Mouse (Mus musculus): ENCODE measurements at regions not wholly inside any gene's neighbourhood (a gene's known extent, or its start where the extent isn't known, plus 50 kb on each side); places are given as distances from the start of the nearest gene placed in this dataset.

DNA sequence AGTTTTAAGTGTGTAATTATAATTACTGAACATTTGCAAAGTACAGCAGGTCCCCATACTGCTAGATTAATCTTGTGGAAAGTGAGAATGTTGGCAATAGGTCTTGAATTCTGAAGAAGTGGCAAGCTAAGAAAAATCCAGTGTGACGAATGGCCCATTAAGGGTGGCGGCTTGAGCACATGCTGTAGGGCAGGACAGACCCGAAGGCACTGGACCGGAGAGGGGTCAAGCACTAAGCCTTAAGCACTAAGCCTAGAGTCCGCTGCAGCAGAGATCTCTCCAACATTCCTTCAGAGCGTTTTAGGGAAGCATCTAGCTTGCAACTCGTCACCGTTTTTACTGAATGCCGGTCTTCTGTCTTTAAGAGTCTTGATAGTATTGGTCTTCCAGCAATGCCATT lies 105.6 kb downstream of the Aldh8a1 start:
- DNase-seq (ENCODE audit: low read depth, low spot score): no peak

DNA sequence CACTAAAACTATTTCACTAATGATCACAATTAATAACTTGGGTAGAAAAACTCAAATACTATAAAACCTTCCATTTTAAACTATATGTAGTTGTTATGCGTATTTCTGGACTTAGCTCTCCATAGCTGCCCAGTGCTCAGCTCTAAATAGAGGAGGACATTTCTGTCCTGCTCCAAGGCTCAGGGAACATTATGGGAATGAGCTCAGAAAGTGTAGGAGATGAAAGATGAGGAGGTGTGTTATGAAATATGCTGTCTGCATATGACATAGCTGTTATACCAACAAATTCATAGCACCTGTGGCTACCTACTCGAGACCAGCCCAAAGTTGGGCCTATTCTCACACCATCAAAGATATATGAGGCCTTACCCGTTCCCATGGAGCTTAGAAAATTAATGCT lies 106.3 kb downstream of the Aldh8a1 start:
- DNase-seq (ENCODE audit: low read depth, low spot score): no peak

DNA sequence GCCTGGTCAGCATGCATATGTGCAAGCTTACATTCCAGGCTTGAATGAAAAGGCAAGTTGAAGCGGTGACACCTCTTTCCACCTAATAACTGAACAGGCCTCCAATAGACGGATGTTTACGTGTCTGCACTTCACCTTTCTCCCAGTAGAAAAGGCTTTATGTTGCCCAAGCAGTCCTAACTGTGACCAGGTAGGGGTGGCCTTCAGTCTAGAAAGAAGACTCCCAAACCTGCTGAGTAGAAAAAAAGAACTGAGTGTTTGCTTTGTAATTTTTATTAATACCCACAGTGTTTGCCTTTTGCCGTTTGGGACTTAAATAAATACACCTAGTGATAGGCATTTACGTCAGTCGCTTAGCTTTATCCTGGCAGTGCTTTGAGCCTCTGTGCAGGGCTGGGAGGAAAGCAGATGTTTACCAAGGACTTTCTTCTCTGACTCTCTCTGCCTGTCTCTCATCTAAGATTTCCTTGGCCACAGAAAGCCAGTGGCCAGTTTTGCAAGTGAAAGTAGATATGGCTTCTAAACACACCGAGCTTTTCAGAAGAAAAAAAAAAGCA lies 104.5 kb upstream of the 1700020N01Rik start:
- no peak for DNase-seq (ENCODE audit: low read depth, low spot score)

DNA sequence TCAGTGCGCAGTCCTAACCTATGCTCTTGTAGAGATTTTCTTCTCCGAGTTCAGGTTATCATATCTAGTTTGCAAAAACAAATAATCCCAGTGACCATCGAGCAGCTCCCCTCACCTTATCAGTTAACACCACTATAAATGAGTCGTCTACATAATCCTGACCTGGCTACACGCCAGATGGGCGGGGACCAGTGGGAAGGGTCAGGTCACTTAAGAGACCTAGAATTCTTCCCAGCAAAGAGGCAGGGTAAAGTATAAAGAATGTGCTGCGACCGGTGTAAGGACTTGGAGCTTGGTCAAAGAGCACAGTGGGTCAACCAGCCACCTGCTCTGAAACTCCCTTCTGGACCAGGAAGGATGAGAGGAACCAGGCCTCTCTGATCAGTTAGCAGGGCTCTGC lies 102.0 kb upstream of the 1700020N01Rik start:
- no peak for DNase-seq (ENCODE audit: low read depth, low spot score)

DNA sequence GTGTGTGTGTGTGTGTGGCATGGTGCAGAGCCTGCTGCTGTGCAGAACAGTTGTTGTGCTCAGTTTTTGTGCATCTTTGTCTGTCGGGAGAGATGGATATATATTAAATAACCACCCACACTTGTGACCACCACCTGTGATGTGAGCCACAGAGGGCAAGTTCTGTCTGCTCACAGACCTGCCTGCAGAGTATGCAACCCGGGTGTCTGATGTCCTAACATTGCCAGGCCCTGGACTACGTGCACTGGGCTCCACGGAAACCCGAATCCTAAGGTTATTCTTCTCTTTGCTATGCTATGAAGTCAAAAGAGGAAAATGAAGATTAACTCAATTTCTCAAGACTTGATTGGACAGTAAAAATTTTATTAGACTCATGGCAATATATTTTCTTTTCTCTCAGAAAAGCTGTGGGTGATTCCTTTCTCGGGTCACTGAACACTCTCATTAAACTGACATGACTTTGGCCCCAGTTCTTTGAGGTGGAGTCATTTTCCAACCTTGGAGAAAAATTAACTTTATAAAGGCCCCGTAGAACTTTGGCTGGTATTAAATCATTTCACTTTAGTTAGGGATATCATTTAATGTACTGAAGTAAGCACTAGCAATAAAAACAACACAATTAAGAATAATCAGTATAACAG lies 100.6 kb upstream of the 1700020N01Rik start:
- DNase-seq (ENCODE audit: low read depth, low spot score): no peak

DNA sequence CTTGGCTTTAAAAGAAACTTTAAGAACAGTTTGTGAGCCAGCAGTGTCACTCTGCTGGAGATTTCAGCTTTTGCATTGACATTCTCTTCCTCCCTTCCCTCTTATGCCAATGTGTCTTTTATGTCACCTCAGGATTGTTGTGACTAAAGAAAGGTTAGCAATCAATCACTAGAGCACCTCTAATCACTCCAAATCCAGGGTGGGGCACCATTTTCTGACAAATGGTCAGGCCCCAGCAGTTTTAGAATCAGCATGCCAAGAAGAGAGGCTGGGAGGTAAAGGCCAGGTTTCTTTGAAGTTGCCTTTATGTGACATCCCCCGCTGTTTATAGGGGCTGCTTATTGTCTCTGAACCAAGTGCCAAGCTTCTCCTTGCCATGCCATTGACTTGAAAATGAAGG lies 98.4 kb upstream of the 1700020N01Rik start:
- DNase-seq (ENCODE audit: low read depth, low spot score): no peak

DNA sequence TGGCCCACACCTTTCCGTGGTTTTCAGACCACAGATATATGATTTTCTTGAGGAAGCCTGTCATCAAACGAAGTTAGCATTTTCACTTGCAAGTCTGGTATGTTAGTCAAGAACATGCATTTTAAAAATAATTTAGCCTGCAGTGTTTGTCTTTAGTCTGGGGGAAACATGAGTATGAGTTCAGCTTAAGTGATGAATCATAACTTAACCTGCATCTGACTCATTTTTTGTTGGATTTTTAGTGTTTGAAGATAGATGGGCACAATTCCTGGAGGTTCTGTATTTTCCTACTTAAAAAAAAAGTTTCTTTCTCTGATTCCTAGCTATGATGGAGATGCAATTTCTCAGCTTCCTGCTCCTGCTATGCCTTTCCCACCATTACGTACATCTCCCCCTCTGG lies 95.8 kb upstream of the 1700020N01Rik start:
- no peak for DNase-seq (ENCODE audit: low read depth, low spot score)

DNA sequence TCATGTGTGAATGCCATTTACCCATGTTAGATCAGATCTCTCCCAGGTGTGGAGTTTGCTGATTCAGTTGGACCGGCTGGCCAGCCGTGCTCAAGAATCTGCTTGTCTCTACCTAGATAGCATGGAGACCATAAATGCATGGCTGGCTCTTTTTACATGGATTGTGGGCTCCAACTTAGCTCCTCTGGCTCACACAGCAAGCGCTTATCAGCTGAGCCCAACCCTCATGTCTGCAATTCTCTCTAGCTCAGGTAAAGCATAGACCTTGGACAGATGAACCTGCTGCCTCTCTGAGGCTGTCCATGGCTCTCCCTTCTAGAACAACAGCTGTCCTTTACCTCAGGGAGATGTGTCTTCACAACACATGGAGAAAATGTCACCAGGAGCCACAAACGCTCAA lies 94.8 kb upstream of the 1700020N01Rik start:
- DNase-seq (ENCODE audit: low read depth, low spot score): no peak

DNA sequence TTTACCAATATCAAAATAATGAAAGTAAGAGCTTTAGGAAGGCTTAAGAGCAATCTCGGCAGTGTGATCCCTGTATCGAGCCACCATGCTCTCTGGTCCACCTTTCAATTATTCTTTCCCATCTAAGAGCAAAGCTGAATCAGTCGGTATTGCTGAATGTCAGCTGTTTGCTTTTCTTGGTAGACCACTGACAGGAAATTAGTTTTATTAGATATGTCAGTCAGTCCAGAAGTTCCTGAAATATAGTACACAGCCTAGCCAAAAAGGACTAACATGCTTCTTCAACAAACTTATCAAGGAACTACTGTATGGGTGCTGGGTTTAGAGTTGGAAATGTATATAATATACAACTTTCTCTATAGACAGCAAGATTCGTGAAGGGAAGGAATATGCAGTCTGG lies 91.3 kb upstream of the 1700020N01Rik start:
- DNase-seq (ENCODE audit: low read depth, low spot score): no peak

DNA sequence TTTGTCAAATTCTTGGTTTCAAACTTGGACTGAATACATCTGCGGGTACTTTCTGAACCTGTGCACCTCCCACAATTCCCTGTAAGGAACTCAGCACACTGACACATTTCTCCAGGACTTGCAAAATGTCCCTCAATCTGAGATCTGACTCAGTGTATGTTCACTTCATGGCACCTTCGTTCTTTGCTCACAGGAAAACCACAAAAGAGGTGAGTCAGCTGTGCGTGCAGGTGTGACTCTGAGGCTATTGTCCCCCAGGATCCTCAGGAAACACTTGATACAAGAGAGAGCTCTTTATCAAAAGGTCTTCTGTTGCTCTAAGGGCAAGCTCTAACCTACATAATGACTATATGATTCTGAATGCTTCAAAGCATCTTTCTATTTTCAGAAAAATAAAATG lies 88.5 kb upstream of the 1700020N01Rik start:
- DNase-seq (ENCODE audit: low read depth, low spot score): no peak

DNA sequence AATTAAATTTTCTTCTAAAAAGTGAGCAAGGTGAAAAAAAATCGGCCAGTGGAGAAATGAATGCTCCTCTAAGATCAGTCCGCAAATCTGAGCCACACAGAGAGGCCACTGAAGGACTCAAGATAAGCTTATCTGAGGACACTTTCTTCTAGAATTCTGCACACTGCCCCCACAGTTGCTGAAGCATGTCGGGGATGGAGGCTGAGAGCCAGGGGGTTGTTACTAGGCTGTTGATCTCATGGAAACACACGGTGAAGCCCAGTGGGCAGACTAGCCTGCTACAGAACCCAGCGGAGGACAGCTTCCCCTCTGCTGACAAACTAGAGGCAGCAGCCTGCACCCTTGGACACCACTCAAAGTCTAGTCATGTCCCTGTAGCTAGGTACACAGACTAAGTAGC lies 81.6 kb upstream of the 1700020N01Rik start:
- DNase-seq (ENCODE audit: low read depth, low spot score): no peak

DNA sequence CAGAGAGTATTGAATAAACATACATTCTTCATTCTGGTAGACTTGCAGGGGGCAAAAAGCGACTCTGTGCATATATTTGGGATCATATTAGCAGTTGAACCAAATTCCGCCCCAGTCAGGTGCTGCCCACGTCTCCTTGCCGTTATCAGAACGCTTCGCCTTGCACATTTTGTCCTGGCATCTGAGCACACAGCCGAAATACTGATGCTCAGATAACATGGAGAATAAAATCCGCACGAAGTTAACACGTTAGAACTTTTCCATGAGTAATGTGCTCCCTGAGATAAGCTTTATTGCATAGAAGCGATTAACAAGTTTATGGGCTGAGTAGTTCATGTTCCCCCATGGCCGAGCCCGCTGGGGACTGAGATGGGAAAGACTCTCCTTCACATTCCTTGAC lies 80.5 kb upstream of the 1700020N01Rik start:
- no peak for DNase-seq (ENCODE audit: low read depth, low spot score)

DNA sequence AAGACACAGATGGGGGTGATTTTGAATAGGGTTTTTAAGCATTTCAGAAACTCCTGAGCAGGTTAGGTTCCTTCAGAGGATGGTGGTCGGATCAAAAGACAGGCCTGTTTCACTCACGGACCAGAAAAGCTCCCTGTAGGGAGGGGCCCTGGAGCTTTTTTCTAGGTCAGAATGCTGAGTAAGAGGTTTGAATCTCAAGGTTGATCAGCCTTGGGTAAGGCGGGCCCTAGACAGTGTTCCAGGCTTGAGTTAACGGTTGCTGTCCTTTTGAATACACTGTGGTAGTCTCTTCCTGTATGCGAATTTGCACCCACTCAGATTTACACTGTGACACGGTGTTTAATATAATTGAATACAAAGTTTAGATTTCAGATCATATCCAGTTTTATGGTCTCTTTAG lies 75.2 kb upstream of the 1700020N01Rik start:
- no peak for DNase-seq (ENCODE audit: low read depth, low spot score)

DNA sequence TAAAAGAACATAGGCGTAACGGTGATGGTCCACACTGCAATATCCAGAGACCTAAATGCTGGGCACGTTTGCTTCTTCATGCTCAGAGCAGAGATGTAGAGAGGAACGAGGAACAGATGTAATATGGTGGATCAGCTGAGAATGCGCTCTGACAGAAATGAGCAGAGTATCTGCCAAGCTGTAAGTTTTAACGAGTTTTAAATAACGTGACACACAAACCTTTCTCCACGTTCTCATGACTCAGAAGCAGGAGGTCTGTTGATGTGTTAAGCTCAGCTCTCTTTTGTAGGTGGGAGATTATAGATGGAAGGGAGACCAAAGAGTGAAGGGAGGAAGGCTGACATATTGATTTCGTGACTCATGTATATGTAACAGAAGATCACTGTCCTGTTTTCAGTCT lies 72.1 kb upstream of the 1700020N01Rik start:
- no peak for DNase-seq (ENCODE audit: low read depth, low spot score)

DNA sequence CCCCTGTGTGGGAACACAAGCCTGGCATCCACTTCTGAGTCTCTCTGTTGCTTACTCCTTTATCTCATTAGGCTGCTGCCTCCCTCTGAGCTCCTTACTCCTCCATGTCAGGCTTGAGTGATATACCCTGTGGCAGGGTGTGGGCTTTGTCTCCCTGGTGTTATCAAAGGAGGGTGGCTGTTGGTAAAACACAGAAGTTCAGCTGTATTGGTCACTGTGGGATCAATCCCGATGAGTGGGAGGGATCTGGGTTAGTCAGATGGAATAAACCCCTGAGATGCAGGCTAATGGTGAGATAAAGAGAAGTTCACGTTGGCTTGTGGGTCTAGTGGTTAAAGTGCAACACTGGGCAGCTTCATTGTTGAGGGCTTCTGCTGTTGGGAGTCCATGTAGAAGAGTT lies 67.4 kb upstream of the 1700020N01Rik start:
- DNase-seq (ENCODE audit: low read depth, low spot score): no peak

DNA sequence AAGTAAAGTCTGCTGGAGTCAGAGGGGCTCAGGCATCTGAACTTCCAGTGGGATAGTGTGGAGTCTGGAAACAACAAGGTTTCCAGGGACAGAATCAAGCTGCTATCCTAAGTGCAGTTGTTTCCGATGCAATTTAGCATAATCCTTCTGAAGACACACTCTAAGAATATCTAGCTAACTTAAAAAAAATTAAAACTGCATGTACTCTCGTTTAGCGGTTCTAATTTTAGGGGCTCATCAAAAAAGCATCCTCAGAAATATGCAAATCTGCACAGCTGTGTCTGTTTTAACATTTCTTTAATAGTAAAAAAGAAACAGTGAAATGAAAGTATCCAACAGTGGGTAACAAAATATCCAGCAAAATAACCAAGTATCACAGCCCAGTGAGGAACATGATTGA lies 64.5 kb upstream of the 1700020N01Rik start:
- DNase-seq (ENCODE audit: low read depth, low spot score): no peak

DNA sequence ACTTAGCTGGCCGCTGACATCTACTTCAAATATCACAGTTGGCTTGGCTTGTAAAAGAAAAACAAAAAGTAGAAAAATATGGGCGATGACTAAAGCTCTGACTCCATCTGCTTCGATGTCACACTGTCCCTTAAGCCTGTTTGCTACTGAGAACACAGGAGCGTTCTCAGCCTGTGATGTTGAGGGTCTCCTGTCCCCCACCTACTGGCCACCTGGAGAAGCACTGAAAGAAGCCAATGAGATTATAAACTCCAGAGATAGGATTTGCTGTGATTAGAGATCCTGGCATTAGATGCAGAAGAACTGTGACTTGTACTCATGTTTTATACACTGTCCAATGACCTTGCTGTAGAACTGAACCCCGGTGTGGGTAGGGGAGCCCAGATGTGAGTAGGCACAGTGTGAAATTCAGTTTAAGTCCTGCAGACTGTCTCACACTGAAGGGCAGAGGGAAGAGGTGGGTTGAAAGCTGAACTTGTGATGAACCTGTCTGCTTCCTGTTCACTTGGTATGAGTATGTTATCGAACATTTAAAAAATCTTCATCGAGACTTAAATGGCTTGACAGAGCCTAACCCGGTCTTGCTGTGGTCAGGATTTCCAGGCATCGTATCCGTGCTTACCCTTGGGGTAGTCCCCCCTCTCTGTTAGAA lies 63.7 kb upstream of the 1700020N01Rik start:
- no peak for DNase-seq (ENCODE audit: low read depth, low spot score)

DNA sequence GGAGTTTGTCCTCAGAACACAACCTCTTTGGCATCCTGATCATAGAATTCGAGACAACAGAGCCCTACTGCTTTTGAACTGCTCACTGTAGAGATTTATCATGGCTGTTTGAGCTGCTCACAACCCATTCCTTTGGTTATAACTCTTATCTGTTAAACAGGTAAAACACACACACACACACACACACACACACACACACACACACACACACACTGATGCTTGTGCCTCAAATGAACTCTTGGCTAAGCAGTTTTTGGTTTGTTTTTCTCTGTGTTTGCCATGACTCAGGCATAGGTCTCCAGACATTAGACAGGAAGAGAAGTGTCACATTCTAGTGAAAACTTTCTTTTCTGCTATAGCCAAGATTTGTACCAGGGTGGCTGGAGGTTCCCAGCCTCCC lies 60.8 kb upstream of the 1700020N01Rik start:
- no peak for DNase-seq (ENCODE audit: low read depth, low spot score)

DNA sequence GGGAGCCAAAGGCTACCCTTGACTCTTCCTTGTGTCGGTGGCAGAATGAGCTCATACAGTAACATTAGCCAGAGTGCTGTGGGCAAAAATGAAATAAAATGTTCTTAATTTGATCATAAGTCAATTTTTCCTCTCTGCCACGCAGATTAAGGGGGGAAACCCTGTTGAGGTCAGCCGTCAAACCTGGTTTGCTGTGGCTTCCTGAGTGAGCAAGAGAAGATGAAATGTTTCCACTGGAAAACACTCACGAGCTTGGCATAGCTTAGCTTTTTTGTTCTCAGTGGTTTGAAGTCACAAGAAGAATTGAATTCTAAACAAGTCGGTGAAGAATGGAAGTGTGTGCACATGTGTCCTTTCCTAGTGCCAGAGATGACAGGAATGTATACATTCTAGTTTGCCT lies 57.3 kb upstream of the 1700020N01Rik start:
- DNase-seq (ENCODE audit: low read depth, low spot score): no peak

DNA sequence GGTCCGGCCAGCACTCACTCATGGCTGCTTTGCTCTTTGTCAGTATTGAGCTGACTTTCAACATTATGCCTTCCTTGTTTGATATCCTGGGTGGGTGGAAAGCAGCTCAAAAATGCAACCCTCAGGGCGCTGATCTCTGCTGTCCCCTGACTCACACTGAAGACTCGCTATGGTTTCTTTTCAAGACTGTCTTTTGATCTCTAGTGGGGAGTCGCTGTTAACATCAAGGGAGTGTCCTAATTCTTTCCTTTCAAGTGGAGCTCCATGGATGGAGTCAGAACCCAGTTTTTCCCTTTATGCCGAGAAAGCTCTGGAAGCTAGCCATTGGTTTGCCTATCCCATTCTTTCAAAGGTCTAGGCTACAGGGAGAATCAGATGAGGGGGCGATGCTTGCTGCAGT lies 54.5 kb upstream of the 1700020N01Rik start:
- no peak for DNase-seq (ENCODE audit: low read depth, low spot score)
